Mouse (Mus musculus) T-cell, adult 66 days (primary cell): Measurements from ENCODE around the gene Atp6v0a2. TPM values are rescaled to one million over a fixed set of nuclear protein-coding genes. Genes with fewer than 3 reads are reported as not detected.

Experiments used
- total RNA-seq, 2 experiments: library from RNA; stranded (reverse); gene quantifications; 3 replicates in 1 of 2; 4 replicates in 1 of 2; pipeline ENCODE4 v1.2.4; 2023

The Atp6v0a2 gene
- total RNA-seq = 10 to 100 TPM; 83.2 to 83.7 TPM

DNA sequence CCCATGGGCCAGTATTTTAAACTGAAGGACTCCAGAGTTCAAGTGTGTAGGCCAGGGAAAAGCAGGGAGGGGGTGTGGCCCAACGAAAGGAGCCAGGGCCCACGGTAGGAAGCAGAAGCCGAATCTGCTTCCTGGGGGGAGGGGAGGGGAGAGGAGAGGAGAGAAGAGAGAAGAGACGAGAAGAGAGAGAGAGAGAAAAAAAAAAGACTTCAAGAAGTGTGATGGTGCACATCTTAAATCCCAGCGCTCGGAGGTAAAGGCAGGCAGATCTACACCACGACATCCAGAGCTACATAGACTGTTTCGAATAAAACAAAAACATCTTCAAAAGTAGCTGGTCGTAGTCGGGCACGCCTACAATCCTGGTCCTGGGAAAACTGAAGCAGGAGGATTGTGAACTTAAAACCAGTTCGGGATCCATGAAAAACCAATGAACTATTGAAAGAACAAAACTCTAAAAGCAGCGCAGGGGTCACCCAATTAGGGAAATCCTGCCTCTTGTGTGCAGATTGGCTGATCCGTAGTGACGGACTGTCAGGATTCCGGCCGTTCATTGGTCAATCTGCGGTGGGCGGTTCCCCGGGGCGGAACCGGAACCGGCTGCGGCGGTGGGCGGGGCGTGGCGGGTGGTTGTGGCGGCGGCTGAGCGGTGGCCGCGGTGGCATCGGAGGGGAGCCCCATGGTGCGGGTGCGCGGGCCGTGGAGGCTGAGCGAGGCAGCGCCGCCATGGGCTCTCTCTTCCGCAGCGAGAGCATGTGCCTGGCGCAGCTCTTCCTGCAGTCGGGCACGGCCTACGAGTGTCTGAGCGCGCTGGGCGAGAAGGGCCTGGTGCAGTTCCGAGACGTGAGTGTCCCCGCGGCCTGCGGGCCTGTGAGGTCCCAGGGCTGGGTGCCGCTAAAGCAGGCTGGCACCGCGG, at the start of gene Atp6v0a2:
Atp6v0a2 (plus strand) TSS at position 129 of the 916 bp plus-strand sequence.

DNA sequence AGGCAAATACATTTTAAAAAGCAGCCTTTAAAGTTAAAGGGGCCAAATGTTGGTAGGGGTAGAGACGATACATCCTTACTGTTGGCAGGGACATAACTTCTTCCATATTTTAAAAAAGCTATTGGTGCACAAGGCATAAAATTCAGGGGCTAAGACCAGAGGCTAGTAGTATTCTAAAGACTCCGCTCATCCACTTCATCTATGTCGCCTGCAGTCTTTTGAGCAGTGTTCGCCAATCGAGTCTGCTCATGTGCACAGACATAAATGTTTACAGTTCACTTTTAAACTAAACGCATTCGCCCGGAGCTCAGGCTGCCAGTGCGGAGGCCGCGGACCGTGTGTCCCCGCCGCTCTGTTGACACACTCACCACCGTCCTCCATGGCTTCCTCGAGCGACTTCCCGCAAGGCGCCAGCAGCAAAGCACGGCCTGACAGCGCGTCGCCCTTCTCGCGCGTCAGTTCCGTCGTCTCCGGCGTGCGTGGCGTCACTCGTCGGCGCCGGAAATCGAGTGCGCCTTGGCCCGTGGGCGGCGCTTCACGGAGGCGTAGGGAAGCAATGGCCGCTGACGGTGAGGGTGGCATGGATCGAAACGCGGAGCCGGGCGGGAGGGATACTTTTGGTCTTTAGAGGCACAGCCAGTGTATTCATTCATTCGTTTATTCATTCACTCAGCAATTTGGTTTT, 49.6 kb upstream of the Atp6v0a2 start, which contains the start of the genes Eif2b1 and Gtf2h3:
Eif2b1 (minus strand) TSS at position 499 of the 685 bp plus-strand sequence.
Gtf2h3 (plus strand) TSS at position 508 of the 685 bp plus-strand sequence.

DNA sequence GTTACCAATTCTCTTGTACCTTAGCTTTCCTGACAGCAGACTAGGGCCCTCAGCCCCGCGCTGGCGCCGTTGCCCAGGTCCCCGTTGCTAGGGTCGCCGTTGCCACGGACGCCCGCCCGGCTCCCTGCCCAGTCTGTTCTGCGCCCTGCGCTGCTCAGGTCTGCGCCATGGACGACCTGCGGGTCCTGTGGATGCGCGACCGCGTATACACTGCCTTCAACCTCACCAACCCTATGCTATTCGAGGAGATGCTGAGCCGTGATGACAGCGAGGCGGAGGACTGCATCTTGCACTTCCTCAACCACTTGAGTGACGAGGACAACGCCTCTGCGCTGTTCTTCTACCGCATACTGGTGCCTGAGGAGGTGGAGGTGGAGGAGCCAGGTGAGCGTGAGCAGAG, 96.6 kb downstream of the Atp6v0a2 start, which contains the start of gene Dnah10:
Dnah10 (plus strand) TSS at position 89 of the 400 bp plus-strand sequence.

Other genes starting within 250 kb of the Atp6v0a2 start
- 100 to 1,000 TPM; 171 to 184 TPM for gene Sbno1, start 202.6 kb upstream of the Atp6v0a2 start, total RNA-seq
- gene Kmt5a, start 188.6 kb upstream of the Atp6v0a2 start, total RNA-seq = 10 to 100 TPM; 50.5 to 53.2 TPM
- gene Rilpl2, start 150.2 kb upstream of the Atp6v0a2 start, total RNA-seq = 10 to 100 TPM; 23.9 to 29.5 TPM
- 10 to 100 TPM in 1 of 2 experiments, 1 to 10 TPM in 1; 8.4 to 11.6 TPM for gene Snrnp35, start 145.4 kb upstream of the Atp6v0a2 start, total RNA-seq
- 1 to 10 TPM; 2.0 to 3.4 TPM for gene Rilpl1, start 97.2 kb upstream of the Atp6v0a2 start, total RNA-seq
- gene Tmed2, start 87.9 kb upstream of the Atp6v0a2 start, total RNA-seq = 100 to 1,000 TPM; 137 to 156 TPM
- 10 to 100 TPM; 43.0 to 44.5 TPM for gene Ddx55, start 75.7 kb upstream of the Atp6v0a2 start, total RNA-seq
- 10 to 100 TPM; 32.0 to 34.5 TPM for gene Eif2b1, start 49.4 kb upstream of the Atp6v0a2 start, total RNA-seq
- 10 to 100 TPM; 30.3 to 33.9 TPM for gene Gtf2h3, start 49.4 kb upstream of the Atp6v0a2 start, total RNA-seq
- gene Dnah10, start 96.5 kb downstream of the Atp6v0a2 start, total RNA-seq = under 1 TPM; 0.12 to 0.47 TPM
- 10 to 100 TPM; 13.8 to 15.9 TPM for gene Ccdc92, start 233.8 kb downstream of the Atp6v0a2 start, total RNA-seq
- 10 to 100 TPM; 39.7 to 40.5 TPM for gene Zfp664, start 234.1 kb downstream of the Atp6v0a2 start, total RNA-seq